Mouse (Mus musculus): Measurements from ENCODE around the gene Vsir.

GRCm38 (mm10) chr10:60347768-60348610 lies 1.3 kb downstream of the Vsir start:
- TF ChIP-seq CTCF (conservative IDR thresholded peaks at IDR 0.05; ENCODE audit: low read length) (no peak), NANOG (IDR thresholded peaks at IDR 0.05; ENCODE audit: borderline replicate concordance, low read length) (no peak)

All from E14TG2a.4 (cell line).